Mouse (Mus musculus): ENCODE measurements around the gene Qrfp.

GRCm38 (mm10) chr2:31836985-31837384 is 26.6 kb upstream of the Qrfp start:
- TF ChIP-seq CTCF (IDR thresholded peaks at IDR 0.05; ENCODE audit: low read depth) (no peak), EP300 (IDR thresholded peaks at IDR 0.05; ENCODE audit: low read depth) (no peak)

All from liver, embryonic 14.5 days (tissue).